Mouse (Mus musculus): Measurements from ENCODE around the gene Hmgn3. TPM values are rescaled to one million over a fixed set of nuclear protein-coding genes. Genes with fewer than 3 reads are reported as not detected.

The Hmgn3 gene
- polyA plus RNA-seq, 1 experiment from 2014 or later, result 53.4 TPM

- Histone ChIP-seq H3K27ac (ENCODE audit: low read length) (no peak overlapping the region), H3K4me2 (ENCODE audit: low read depth, low read length) (no peak overlapping the region), H3K4me3 (ENCODE audit: low read length) (no peak overlapping the region), H3K9ac (ENCODE audit: low read depth, low read length) (no peak overlapping the region), H3K9me3 (ENCODE audit: control insufficient read depth, low read length) (no peaks in the 10 kb centered on the region), H3K27me3 (replicated peaks; ENCODE audit: control insufficient read depth, insufficient read depth, low read length) (no peaks in the 10 kb centered on the region), H3K4me1 (ENCODE audit: control insufficient read depth, insufficient read depth, low read length) (no peaks in the 10 kb centered on the region), H3K36me3 (ENCODE audit: control insufficient read depth, insufficient read depth, low read length) (no peaks in the 10 kb centered on the region)
- no peak for ATAC-seq
- 60% methylated on average over 3 of the region's 3 CpGs for WGBS
These were observed 37.7 kb downstream of the Hmgn3 start for GRCm38 (mm10) chr9:83108821-83109220.

- Histone ChIP-seq H3K4me2 (ENCODE audit: low read depth, low read length) (no peak overlapping the region), H3K27ac (ENCODE audit: low read length) (no peak overlapping the region), H3K4me3 (ENCODE audit: low read length) (no peak overlapping the region), H3K9ac (ENCODE audit: low read depth, low read length) (no peak overlapping the region), H3K36me3 (ENCODE audit: control insufficient read depth, insufficient read depth, low read length) (no peaks in the 10 kb centered on the region), H3K27me3 (replicated peaks; ENCODE audit: control insufficient read depth, insufficient read depth, low read length) (no peaks in the 10 kb centered on the region), H3K9me3 (ENCODE audit: control insufficient read depth, low read length) (no peaks in the 10 kb centered on the region), H3K4me1 (ENCODE audit: control insufficient read depth, insufficient read depth, low read length) (no peaks in the 10 kb centered on the region)
- WGBS, result 90% methylated on average over 3 of the region's 3 CpGs
- ATAC-seq, result no peak
These were observed 42.7 kb downstream of the Hmgn3 start for GRCm38 (mm10) chr9:83103785-83104184.

GRCm38 (mm10) chr9:83101691-83102090 is 44.8 kb downstream of the Hmgn3 start:
- Histone ChIP-seq H3K4me2 (ENCODE audit: low read depth, low read length) (no peak overlapping the region), H3K4me1 (ENCODE audit: control insufficient read depth, insufficient read depth, low read length) (no peaks in the 10 kb centered on the region), H3K4me3 (ENCODE audit: low read length) (no peak overlapping the region), H3K36me3 (ENCODE audit: control insufficient read depth, insufficient read depth, low read length) (no peaks in the 10 kb centered on the region), H3K27me3 (replicated peaks; ENCODE audit: control insufficient read depth, insufficient read depth, low read length) (no peaks in the 10 kb centered on the region), H3K9me3 (ENCODE audit: control insufficient read depth, low read length) (no peaks in the 10 kb centered on the region), H3K9ac (ENCODE audit: low read depth, low read length) (no peak overlapping the region), H3K27ac (ENCODE audit: low read length) (no peak overlapping the region)
- WGBS, result 84% methylated on average over 3 of the region's 3 CpGs
- ATAC-seq, result no peak

GRCm38 (mm10) chr9:83100786-83101185 is 45.7 kb downstream of the Hmgn3 start:
- Histone ChIP-seq H3K4me2 (ENCODE audit: low read depth, low read length) (no peak overlapping the region), H3K27me3 (replicated peaks; ENCODE audit: control insufficient read depth, insufficient read depth, low read length) (no peaks in the 10 kb centered on the region), H3K4me3 (ENCODE audit: low read length) (no peak overlapping the region), H3K9me3 (ENCODE audit: control insufficient read depth, low read length) (no peaks in the 10 kb centered on the region), H3K36me3 (ENCODE audit: control insufficient read depth, insufficient read depth, low read length) (no peaks in the 10 kb centered on the region), H3K4me1 (ENCODE audit: control insufficient read depth, insufficient read depth, low read length) (no peaks in the 10 kb centered on the region), H3K27ac (ENCODE audit: low read length) (no peak overlapping the region), H3K9ac (ENCODE audit: low read depth, low read length) (no peak overlapping the region)
- 81% methylated on average over 3 of the region's 3 CpGs for WGBS
- ATAC-seq, result no peak

GRCm38 (mm10) chr9:83098652-83099307 is 47.7 kb downstream of the Hmgn3 start:
- Histone ChIP-seq H3K4me1 (ENCODE audit: control insufficient read depth, insufficient read depth, low read length) (no peaks in the 10 kb centered on the region), H3K4me3 (ENCODE audit: low read length) (no peak overlapping the region), H3K36me3 (ENCODE audit: control insufficient read depth, insufficient read depth, low read length) (no peaks in the 10 kb centered on the region), H3K27me3 (replicated peaks; ENCODE audit: control insufficient read depth, insufficient read depth, low read length) (no peaks in the 10 kb centered on the region), H3K4me2 (ENCODE audit: low read depth, low read length) (no peak overlapping the region), H3K9me3 (ENCODE audit: control insufficient read depth, low read length) (no peaks in the 10 kb centered on the region), H3K9ac (ENCODE audit: low read depth, low read length) (no peak overlapping the region), H3K27ac (ENCODE audit: low read length) (no peak overlapping the region)
- WGBS, result 79% methylated on average over 12 of the region's 12 CpGs
- ATAC-seq, result no peak

- H3K27ac ChIP-seq (ENCODE audit: low read length), result no peak overlapping the region
- H3K27me3 ChIP-seq (replicated peaks; ENCODE audit: control insufficient read depth, insufficient read depth, low read length), result no peaks in the 10 kb centered on the region
- H3K4me1 ChIP-seq (ENCODE audit: control insufficient read depth, insufficient read depth, low read length), result no peaks in the 10 kb centered on the region
- no peak overlapping the region for H3K4me2 ChIP-seq (ENCODE audit: low read depth, low read length)
- no peak for ATAC-seq
- H3K4me3 ChIP-seq (ENCODE audit: low read length), result no peak overlapping the region
- 78% methylated on average over 8 of the region's 8 CpGs for WGBS
- no peaks in the 10 kb centered on the region for H3K36me3 ChIP-seq (ENCODE audit: control insufficient read depth, insufficient read depth, low read length)
- no peaks in the 10 kb centered on the region for H3K9me3 ChIP-seq (ENCODE audit: control insufficient read depth, low read length)
- no peak overlapping the region for H3K9ac ChIP-seq (ENCODE audit: low read depth, low read length)
These were observed 48.7 kb downstream of the Hmgn3 start for GRCm38 (mm10) chr9:83097816-83098215.

GRCm38 (mm10) chr9:83094649-83095336 is 51.7 kb downstream of the Hmgn3 start:
- H3K36me3 ChIP-seq (ENCODE audit: control insufficient read depth, insufficient read depth, low read length), result no peaks in the 10 kb centered on the region
- 66% methylated on average over 3 of the region's 3 CpGs for WGBS
- H3K9me3 ChIP-seq (ENCODE audit: control insufficient read depth, low read length), result no peaks in the 10 kb centered on the region
- no peaks in the 10 kb centered on the region for H3K4me1 ChIP-seq (ENCODE audit: control insufficient read depth, insufficient read depth, low read length)
- no peak overlapping the region for H3K4me2 ChIP-seq (ENCODE audit: low read depth, low read length)
- no peak overlapping the region for H3K9ac ChIP-seq (ENCODE audit: low read depth, low read length)
- no peak overlapping the region for H3K27ac ChIP-seq (ENCODE audit: low read length)
- no peak for ATAC-seq
- H3K27me3 ChIP-seq (replicated peaks; ENCODE audit: control insufficient read depth, insufficient read depth, low read length), result no peaks in the 10 kb centered on the region
- no peak overlapping the region for H3K4me3 ChIP-seq (ENCODE audit: low read length)

- Histone ChIP-seq H3K9ac (ENCODE audit: low read depth, low read length) (no peak overlapping the region), H3K4me2 (ENCODE audit: low read depth, low read length) (no peak overlapping the region), H3K4me3 (ENCODE audit: low read length) (no peak overlapping the region), H3K27me3 (replicated peaks; ENCODE audit: control insufficient read depth, insufficient read depth, low read length) (no peaks in the 10 kb centered on the region), H3K4me1 (ENCODE audit: control insufficient read depth, insufficient read depth, low read length) (no peaks in the 10 kb centered on the region), H3K9me3 (ENCODE audit: control insufficient read depth, low read length) (no peaks in the 10 kb centered on the region), H3K36me3 (ENCODE audit: control insufficient read depth, insufficient read depth, low read length) (no peaks in the 10 kb centered on the region), H3K27ac (ENCODE audit: low read length) (no peak overlapping the region)
- no peak for ATAC-seq
- WGBS, result 54% methylated on average over 7 of the region's 7 CpGs
These were observed 62.6 kb downstream of the Hmgn3 start for GRCm38 (mm10) chr9:83083790-83084469.

- Histone ChIP-seq H3K27me3 (replicated peaks; ENCODE audit: control insufficient read depth, insufficient read depth, low read length) (no peaks in the 10 kb centered on the region), H3K36me3 (ENCODE audit: control insufficient read depth, insufficient read depth, low read length) (no peaks in the 10 kb centered on the region), H3K27ac (ENCODE audit: low read length) (no peak overlapping the region), H3K9me3 (ENCODE audit: control insufficient read depth, low read length) (no peaks in the 10 kb centered on the region), H3K4me3 (ENCODE audit: low read length) (no peak overlapping the region), H3K4me1 (ENCODE audit: control insufficient read depth, insufficient read depth, low read length) (no peaks in the 10 kb centered on the region), H3K4me2 (ENCODE audit: low read depth, low read length) (no peak overlapping the region), H3K9ac (ENCODE audit: low read depth, low read length) (no peak overlapping the region)
- ATAC-seq, result no peak
- WGBS, result 75% methylated on average over 5 of the region's 5 CpGs
These were observed 63.4 kb downstream of the Hmgn3 start for GRCm38 (mm10) chr9:83083091-83083490.
